Comparison of ENCODE assay signal across 26 mouse cellular contexts in the genomic region with DNA sequence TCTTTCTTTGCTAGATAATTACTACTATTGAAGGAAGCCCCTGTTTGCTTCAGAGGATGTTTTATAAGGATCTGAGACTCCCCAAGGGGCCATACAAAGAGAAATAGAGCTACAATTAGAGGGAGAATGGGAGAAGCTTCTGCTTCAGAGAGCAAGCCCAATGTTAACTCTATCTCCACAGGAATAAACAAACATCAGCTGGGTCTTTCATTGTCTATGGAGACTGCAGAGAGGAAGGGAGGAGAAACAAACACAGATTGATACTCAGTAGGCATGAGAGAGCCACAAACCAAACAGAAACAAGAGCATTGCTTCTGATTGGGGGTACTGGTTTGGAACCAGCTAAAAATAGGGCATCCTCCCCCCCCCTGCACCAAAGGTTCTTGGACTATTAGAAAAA.
"Had no signal": no experiment of that assay in that cellular context is flagged by ENCODE, and none has a peak within 500 bp of the region (broad histone marks: within the 10 kb centered on the region; RNA-seq: fewer than 3 reads in every experiment).

No protein-coding gene starts in this region.

- H3K27ac ChIP-seq: gastrocnemius, adult 2 months; heart, embryonic 10.5 days; hindbrain, embryonic 10.5 days; hindbrain, embryonic 12.5 days; hindbrain, embryonic 15.5 days; intestine, embryonic 15.5 days; kidney, embryonic 15.5 days; kidney, postnatal 0 days; limb, embryonic 13.5 days; limb, embryonic 15.5 days; liver, embryonic 12.5 days had no signal

- H3K4me2 ChIP-seq: heart, embryonic 12.5 days; hindbrain, embryonic 12.5 days; hindbrain, embryonic 15.5 days; intestine, embryonic 15.5 days; kidney, embryonic 15.5 days; limb, embryonic 13.5 days; limb, embryonic 15.5 days; liver, embryonic 12.5 days had no signal

- H3K36me3 ChIP-seq: heart, embryonic 10.5 days; heart, embryonic 12.5 days; hindbrain, embryonic 10.5 days; hindbrain, embryonic 12.5 days; hindbrain, embryonic 15.5 days; intestine, embryonic 15.5 days; kidney, embryonic 15.5 days; limb, embryonic 13.5 days; limb, embryonic 15.5 days; liver, embryonic 12.5 days had no signal

- H3K9me3 ChIP-seq: heart, embryonic 10.5 days; heart, embryonic 12.5 days; hindbrain, embryonic 10.5 days; hindbrain, embryonic 12.5 days; hindbrain, embryonic 15.5 days; intestine, embryonic 15.5 days; kidney, embryonic 15.5 days; limb, embryonic 13.5 days; limb, embryonic 15.5 days; liver, embryonic 12.5 days had no signal

- ATAC-seq: inflammation-experienced regulatory T-cells, adult 6 months; intestine, embryonic 15.5 days; intestine, postnatal 0 days; liver, embryonic 12.5 days had no signal

- H3K4me3 ChIP-seq: gastrocnemius, adult 2 months; heart, embryonic 10.5 days; heart, embryonic 12.5 days; hindbrain, embryonic 10.5 days; hindbrain, embryonic 12.5 days; hindbrain, embryonic 15.5 days; intestine, embryonic 15.5 days; kidney, embryonic 15.5 days; limb, embryonic 13.5 days; limb, embryonic 15.5 days; liver, embryonic 12.5 days had no signal

- H3K4me1 ChIP-seq: heart, embryonic 10.5 days; heart, embryonic 12.5 days; hindbrain, embryonic 10.5 days; hindbrain, embryonic 12.5 days; hindbrain, embryonic 15.5 days; intestine, embryonic 15.5 days; kidney, embryonic 15.5 days; limb, embryonic 13.5 days; limb, embryonic 15.5 days; liver, embryonic 12.5 days had no signal

- DNase-seq: gastrocnemius, adult 2 months; gastrocnemius, postnatal 10 days; gastrocnemius, postnatal 25 days; heart, adult 18-20 months; heart, postnatal 10 days; heart, postnatal 4 days; kidney, adult 18-20 months; kidney, adult 8-10 months; kidney, postnatal 14 days; kidney, postnatal 36 days; layer of hippocampus, adult 9-11 months; layer of hippocampus, postnatal 36 days; left cerebral cortex, postnatal 4 days had no signal

- H3K27me3 ChIP-seq: heart, embryonic 12.5 days; hindbrain, embryonic 15.5 days; intestine, embryonic 15.5 days; kidney, embryonic 15.5 days; limb, embryonic 13.5 days; limb, embryonic 15.5 days; liver, embryonic 12.5 days had no signal

- H3K9ac ChIP-seq: heart, embryonic 12.5 days; hindbrain, embryonic 12.5 days; hindbrain, embryonic 15.5 days; intestine, embryonic 15.5 days; kidney, embryonic 15.5 days; limb, embryonic 13.5 days; limb, embryonic 15.5 days; liver, embryonic 12.5 days had no signal
